Comparison of ENCODE assay signal across 20 mouse cellular contexts in the genomic region with DNA sequence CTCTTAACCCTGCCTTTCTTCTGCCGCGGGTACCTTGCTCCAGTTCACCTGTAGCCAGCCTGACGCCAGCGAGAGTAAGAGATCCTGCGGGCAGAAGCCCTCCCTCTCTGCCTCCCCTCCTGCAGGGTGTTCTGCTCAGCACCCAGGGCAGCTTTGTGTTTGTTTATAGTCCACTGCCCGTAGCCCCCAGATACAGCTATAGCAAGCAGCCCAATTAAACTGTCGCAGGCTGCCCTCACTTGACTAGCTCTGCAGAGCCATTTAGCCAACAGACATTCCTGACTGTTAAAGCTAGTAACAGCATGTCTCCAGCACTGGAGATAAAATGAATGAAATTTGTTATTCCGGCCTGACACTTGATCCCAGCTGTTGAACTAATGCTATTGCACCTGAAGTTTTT.
DNase-seq lines count a peak whose midpoint lies in the region; ATAC-seq lines count a peak whose summit lies in the region.
"Had no signal": no experiment of that assay in that cellular context is flagged by ENCODE, and none has a peak within 500 bp of the region (broad histone marks: within the 10 kb centered on the region; RNA-seq: fewer than 3 reads in every experiment).

No protein-coding gene starts in this region.

- H3K4me2 ChIP-seq in kidney, embryonic 15.5 days = no peak overlapping the region
- H3K4me2 ChIP-seq in embryonic facial prominence, embryonic 13.5 days = no peak overlapping the region
- H3K4me2 ChIP-seq: embryonic facial prominence, embryonic 12.5 days; forebrain, embryonic 13.5 days; heart, embryonic 11.5 days; hindbrain, embryonic 13.5 days; intestine, embryonic 15.5 days had no signal

- H3K27me3 ChIP-seq in kidney, embryonic 15.5 days = no peaks in the 10 kb centered on the region
- peaks cover 5% of the 10 kb centered on the region; the same call in 1 of the 2 replicates for H3K27me3 ChIP-seq in embryonic facial prominence, embryonic 13.5 days
- H3K27me3 ChIP-seq: embryonic facial prominence, embryonic 12.5 days; hindbrain, embryonic 13.5 days; intestine, embryonic 15.5 days had no signal

- intact Hi-C loops in heart, postnatal 10 days (cut with DNase I) = no loop called here
- intact Hi-C loops in heart, postnatal 14 days (cut with DNase I) = no loop called here

- ATAC-seq in kidney, embryonic 15.5 days (replicated peaks; ENCODE audit: low FRiP score) = 0 out of 2 replicates have a peak, but pooled peaks have one; percentile 66
- 0 out of 2 replicates have a peak, but pooled peaks have one; percentile 15 for ATAC-seq in embryonic facial prominence, embryonic 13.5 days (ENCODE audit: insufficient number of reproducible peaks, insufficient read depth, low FRiP score, low TSS enrichment, low read depth)
- ATAC-seq: forebrain, embryonic 13.5 days; forebrain, postnatal 0 days; intestine, embryonic 15.5 days had no signal

- no peak overlapping the region for H3K9ac ChIP-seq in kidney, embryonic 15.5 days
- no peak overlapping the region for H3K9ac ChIP-seq in embryonic facial prominence, embryonic 13.5 days
- H3K9ac ChIP-seq: embryonic facial prominence, embryonic 12.5 days; forebrain, embryonic 13.5 days; forebrain, postnatal 0 days; hindbrain, embryonic 13.5 days; intestine, embryonic 15.5 days had no signal

- H3K4me3 ChIP-seq in kidney, embryonic 15.5 days (replicated peaks) = no peak overlapping the region
- H3K4me3 ChIP-seq in embryonic facial prominence, embryonic 13.5 days = no peak overlapping the region
- H3K4me3 ChIP-seq: embryonic facial prominence, embryonic 12.5 days; forebrain, embryonic 13.5 days; gastrocnemius, adult 2 months; hindbrain, embryonic 13.5 days; intestine, embryonic 15.5 days had no signal

- peak; percentile 29 to 33 for DNase-seq in heart, postnatal 10 days
- no peak for DNase-seq in heart, postnatal 14 days
- no peak for DNase-seq in kidney, postnatal 14 days
- DNase-seq in forelimb bud, embryonic 11.5 days (ENCODE audit: low read depth, low spot score) = peak; percentile 56
- DNase-seq in embryo, embryonic 11 days = no peak
- DNase-seq: adrenal gland, adult 8-10 months; adrenal gland, postnatal 36 days; cerebellum, adult 2 months; cerebellum, postnatal 10 days; forebrain, postnatal 0 days; gastrocnemius, adult 2 months; gastrocnemius, postnatal 25 days; kidney, adult 2 months had no signal

- 30% methylated on average over 8 of the region's 8 CpGs for WGBS in kidney, embryonic 15.5 days
- 38% methylated on average over 8 of the region's 8 CpGs for WGBS in embryonic facial prominence, embryonic 13.5 days

- peaks cover 14% of the 10 kb centered on the region for H3K4me1 ChIP-seq in kidney, embryonic 15.5 days
- H3K4me1 ChIP-seq in embryonic facial prominence, embryonic 13.5 days = peaks cover 16% of the 10 kb centered on the region
- H3K4me1 ChIP-seq: intestine, embryonic 15.5 days had no signal

- H3K36me3 ChIP-seq in kidney, embryonic 15.5 days = no peaks in the 10 kb centered on the region
- 0 out of 2 replicates have a peak, but pooled peaks cover 4% of the 10 kb centered on the region for H3K36me3 ChIP-seq in embryonic facial prominence, embryonic 13.5 days
- H3K36me3 ChIP-seq: hindbrain, embryonic 13.5 days; intestine, embryonic 15.5 days had no signal

- no peaks in the 10 kb centered on the region for H3K9me3 ChIP-seq in kidney, embryonic 15.5 days (replicated peaks)
- H3K9me3 ChIP-seq in embryonic facial prominence, embryonic 13.5 days = no peaks in the 10 kb centered on the region
- H3K9me3 ChIP-seq: embryonic facial prominence, embryonic 12.5 days; forebrain, embryonic 13.5 days; intestine, embryonic 15.5 days had no signal

- no peak overlapping the region for H3K27ac ChIP-seq in kidney, embryonic 15.5 days
- no peak overlapping the region for H3K27ac ChIP-seq in embryonic facial prominence, embryonic 13.5 days
- H3K27ac ChIP-seq: embryonic facial prominence, embryonic 12.5 days; forebrain, embryonic 13.5 days; gastrocnemius, adult 2 months; hindbrain, embryonic 13.5 days; intestine, embryonic 15.5 days had no signal

Comparison
In these comparisons a context has a peak if more than half of its experiments do, and no peak if none do; other contexts are left out.
1. DNase-seq: peak in heart, postnatal 10 days (2 of 2) and forelimb bud, embryonic 11.5 days (single experiment); none in heart, postnatal 14 days (0 of 2), kidney, postnatal 14 days (single experiment) and embryo, embryonic 11 days (single experiment).